Mouse (Mus musculus) 416B (cell line): ENCODE measurements around the gene Gm10320.

Experiments
- DNase-seq: peaks from one replicate; pipeline ENCODE4 v3.0.0; 2011; ENCODE audit warnings: low read depth

Gm10320 gene

GRCm38 (mm10) chr13:98491909-98492308, at the start of gene Gm10320:
TSS of gene Gm10320 (minus strand) at chr13:98492001.
- no peak for DNase-seq

DNA sequence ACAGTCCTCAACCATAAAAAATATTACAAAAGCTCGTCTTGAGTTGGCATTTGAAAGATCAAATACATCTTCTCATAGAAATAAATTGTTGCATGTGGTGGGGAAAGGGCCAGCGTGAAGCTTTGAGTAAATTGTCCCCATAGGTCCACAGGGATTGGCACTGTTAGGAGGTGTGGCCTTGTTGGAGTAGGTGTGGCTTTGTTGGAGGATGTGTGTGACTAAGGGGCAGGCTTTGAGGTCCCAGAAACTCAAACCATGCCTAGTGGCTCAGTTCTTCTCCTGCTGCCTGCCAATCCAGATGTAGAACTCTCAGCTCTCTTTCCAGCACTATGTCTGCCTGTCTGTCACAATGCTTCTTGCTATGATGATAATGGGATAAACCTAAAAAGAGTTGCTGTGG, 49.8 kb upstream of the Gm10320 start:
- no peak for DNase-seq

GRCm38 (mm10) chr13:98540206-98540605, 48.4 kb upstream of the Gm10320 start:
- DNase-seq, result no peak

DNA sequence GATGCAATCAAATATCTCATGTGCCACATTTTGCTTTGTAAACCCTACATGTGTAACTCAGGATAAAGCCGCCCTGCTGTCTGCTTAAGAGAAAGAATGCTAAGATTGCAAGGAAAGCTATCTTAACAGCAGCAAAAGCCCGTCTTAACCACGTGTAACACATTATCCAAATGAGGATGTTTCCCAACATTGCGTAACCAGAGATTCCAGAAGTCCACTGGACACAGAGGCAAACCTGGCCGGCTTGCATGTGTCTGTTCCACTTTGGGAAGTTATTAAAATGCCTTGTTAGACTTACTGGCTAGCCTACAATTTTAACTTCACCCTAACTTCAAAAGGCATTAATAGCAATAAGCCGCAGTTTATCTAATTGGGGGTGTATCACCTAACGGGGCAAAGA, 47.5 kb upstream of the Gm10320 start:
- no peak for DNase-seq

DNA sequence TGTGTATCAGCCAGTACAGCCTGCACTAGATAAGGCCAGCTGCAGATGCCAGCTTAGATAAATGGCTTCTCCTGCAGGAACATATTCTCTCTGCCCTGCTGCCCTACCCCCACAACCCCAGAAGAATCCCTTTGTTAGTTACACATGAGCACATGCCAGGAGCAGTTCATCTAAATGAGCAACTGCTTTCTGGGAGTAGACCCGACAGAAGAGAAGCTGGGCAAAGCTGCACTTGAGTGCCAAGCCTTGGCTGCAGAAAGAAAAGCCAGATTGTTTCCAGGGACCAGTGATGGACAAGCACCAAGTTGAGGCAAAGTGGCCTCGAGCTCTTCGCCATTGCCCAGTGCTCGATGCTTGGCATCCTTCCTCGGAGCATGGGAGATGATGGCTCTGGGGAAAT, 46.8 kb upstream of the Gm10320 start:
- no peak for DNase-seq

- no peak for DNase-seq
Observed at GRCm38 (mm10) chr13:98534913-98535262, 43.1 kb upstream of the Gm10320 start.

DNA sequence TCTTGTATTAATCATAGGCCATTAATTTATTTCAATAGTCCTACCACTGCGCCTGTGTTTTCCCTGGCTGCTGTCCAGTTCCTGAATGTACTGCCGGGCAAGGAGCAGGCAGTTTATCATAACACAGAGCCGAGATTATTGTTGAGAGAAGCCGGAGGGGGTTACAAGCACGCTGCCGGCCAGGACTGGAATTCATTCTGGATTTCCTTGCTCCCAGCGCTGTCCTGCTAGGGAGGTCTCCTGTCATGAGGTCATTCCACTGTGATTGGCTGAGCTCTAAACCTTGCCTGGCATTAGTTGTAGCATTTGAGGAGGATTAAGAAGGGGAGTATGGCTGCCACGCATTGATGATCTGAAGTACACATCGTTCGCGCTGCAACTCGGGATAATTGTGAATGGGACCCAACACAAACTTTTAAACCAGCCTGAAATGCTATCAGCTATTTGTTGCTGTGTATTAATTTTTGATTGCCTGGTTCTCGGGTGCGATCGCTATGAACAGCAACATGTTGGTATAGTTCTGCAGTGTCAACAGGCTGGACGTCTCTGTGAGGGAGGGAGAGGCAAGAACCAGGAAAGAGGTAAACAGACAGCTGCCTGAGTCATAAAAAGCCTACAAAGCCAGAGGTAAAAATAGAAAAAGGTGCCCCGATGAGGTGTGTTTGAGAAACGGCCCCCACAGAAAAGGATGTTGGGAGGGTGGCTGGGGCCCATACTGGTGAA, 42.5 kb upstream of the Gm10320 start:
- no peak for DNase-seq

DNA sequence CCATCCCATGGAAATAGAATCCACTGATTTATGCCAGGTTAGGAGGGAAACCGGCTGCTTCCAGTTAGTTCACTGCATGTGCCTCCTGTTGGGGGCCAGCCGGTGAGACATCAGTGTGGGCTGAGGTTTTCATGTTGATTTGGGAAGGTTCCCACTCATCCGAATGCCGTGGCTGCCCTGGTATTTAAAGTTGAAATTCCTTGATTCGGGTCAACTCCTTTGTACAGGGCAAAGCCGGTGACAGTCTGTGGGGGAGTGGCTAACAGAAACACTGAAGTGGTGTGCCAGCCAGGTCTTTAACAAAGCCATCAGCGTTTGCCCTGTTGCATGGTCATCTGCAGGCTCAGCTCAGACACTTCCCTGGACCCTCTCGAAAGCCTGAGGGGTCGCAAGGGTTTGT, 41.6 kb upstream of the Gm10320 start:
- DNase-seq, result no peak

DNA sequence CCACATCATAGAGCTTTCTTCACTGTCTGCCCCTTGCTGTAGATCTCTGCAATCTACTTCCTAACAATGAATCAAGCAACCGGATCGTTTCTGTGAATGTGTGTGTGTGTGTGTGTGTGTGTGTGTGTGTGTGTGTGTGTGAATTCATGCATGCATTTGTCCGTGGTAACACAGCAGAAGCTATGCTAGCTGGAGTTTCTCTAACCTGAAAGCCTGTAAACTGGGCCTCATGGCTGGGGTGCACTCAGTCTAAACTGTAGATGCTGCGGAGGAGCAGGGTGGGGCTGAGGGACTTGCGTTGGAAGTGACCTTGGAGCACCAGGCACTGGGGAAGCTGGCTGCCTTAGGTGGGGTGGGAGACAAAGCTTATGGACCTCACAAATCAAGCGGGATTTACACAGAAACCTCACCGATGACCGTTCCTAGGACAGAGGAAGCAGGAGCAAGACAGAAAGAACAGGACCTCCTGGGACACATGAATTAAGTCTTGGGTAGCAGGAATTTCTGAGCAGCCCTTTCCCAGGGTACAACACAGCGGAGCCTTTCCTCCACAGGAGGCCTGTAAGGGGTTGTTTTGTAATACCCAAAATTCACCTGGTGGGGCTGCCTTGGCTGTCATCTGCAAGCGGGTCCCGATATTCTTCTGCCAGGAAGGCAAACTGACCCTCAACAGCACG, 41.0 kb upstream of the Gm10320 start:
- peak; percentile 4 for DNase-seq

DNA sequence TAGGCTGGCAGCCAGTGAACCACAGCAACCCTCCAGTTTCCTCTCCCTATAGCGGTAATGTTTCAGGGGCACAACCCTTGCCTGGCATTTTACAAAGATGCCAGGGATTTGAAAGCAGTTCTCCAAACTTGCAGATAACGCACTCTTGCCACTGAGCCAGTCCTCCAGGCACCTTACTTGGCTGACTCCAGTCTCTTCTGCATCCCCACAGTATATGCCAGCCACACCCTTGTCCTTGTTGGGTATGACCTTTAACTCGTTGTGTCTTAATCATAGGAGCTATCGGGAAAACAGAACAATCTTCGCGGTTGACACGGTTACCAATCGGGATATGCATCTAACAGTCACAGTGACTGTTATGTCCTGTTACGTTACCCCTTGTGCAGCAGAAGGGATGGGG, 40.2 kb upstream of the Gm10320 start:
- DNase-seq, result no peak

DNA sequence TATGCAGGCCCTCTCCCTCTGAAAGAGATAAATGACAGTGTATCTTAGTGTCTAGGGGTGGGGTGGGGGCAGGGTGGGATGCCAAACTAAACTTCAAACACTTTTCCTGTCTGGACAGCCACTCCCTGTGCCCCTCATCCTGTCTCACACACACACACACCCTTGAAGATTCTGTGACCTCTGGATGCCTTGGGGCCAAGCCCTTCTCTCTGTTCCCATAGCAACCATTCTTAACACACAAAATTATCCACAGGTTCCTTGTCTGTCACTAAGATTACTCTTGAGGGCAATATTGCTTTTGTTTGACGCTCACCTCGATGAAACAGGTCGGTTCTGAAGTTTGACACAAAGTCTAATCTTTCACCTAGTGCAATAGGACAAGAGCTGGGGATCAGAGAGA, 39.5 kb upstream of the Gm10320 start:
- DNase-seq, result no peak

DNA sequence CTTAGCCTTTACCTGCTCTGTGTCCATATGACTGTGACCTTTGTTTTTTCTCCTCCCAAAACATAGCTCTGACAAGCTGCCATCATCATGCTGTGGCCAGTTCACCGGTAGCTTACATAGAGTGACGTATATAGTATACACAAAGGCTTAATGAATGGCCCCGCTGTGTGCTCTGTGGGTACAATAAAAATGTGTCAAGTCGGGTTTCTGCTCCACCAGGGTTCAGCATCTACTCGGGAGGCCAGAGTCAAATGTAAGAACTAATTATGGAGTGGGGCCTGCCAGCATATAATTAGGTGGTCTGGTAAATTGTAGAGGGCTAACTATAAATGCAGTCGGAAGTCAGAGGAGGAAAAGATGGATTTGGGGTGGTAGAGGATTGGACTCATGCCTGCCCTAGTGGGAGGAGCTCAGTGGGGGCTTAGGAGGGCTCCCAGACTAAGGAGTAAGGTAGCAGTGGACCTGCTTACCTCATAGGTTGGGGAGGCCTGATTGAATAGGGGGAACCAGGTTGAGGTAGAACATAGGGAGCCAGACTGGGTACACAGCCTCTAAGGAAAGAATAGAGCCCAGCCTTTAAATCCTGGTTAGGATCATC, 32.0 kb upstream of the Gm10320 start:
- no peak for DNase-seq

- DNase-seq, result no peak
Observed at GRCm38 (mm10) chr13:98518341-98518740, 26.5 kb upstream of the Gm10320 start.

- no peak for DNase-seq
Observed at GRCm38 (mm10) chr13:98517666-98518065, 25.9 kb upstream of the Gm10320 start.

GRCm38 (mm10) chr13:98516985-98517384, 25.2 kb upstream of the Gm10320 start:
- DNase-seq, result no peak

DNA sequence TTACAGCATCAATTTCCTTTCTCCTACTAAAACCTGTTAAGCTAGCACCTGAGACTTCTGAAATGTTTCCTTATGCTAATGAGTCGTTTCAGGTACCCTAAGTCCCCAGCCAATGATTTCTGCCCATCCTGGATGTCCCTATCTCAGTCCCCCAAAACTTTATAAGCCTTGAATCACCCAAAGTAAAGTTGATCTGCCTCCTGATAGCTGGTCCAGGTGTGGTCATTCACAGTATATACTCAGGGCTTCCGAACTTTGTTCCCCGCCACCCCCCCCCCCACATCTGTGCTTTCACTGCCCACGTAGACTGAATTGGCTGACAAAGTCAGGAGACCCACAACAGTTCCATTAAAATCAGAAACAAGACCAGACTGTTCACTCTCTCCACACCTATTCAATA, 20.3 kb upstream of the Gm10320 start:
- DNase-seq, result no peak

DNA sequence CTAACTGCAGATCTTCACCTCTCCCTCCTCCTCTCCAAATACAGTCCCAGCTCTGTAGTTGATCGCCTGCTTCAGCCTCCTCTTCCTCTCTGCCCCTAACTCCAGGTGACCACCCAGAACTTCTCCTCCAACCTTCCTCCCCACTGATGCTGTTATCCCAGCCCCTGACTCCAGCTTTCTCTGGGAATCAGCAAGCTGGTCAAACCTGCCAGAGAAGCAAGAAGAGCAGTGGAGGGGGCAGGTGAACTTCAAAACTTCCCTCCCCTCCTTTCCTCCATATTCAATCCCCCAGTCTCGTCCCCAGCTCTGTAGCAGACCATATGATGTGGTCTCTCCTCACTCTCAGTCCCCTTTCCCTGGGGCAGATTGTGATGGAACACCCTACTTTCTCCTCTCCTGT, 15.9 kb upstream of the Gm10320 start:
- DNase-seq, result no peak

DNA sequence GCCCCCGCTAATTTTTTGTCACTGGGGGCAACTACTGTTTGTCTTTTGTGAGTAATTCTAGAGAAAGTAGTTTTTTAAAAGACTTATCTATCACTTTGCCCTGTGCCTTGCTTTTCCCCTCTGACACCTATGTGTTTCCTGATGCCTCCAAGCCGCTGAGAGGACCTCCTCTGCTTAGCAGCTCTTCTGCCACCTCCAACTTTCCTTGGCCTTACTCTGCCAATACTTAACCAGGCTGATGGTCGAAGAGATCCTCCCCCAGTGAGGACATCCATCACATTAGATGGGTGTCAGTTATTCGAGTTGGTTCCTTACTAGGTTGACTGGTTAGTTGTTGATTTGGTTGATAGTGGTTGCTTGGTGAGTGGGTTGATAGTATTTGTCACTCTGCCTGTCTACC, 14.7 kb upstream of the Gm10320 start:
- no peak for DNase-seq

DNA sequence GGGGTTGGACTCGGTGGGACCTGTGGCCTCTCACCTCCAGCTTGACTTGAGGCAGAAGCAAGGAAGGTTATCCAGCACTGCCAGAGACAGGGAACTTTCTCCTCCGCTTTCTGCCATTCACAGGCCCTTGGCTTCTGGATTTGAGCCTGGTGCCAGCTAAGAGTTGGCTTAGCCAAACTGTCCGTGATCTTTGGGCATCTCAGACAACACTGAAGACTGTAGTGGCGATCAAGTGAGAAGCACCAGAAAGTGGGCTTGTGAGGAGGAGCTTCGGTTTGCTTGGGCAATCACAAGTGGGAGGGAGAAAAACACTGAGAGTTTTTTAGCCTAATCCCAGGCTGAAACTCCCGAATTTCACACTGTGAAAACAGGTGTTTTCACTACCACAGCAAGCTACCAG, 14.2 kb upstream of the Gm10320 start:
- DNase-seq, result no peak

- DNase-seq, result no peak
Observed at GRCm38 (mm10) chr13:98505489-98505857, 13.7 kb upstream of the Gm10320 start.

GRCm38 (mm10) chr13:98504661-98505488, 13.1 kb upstream of the Gm10320 start:
- no peak for DNase-seq

DNA sequence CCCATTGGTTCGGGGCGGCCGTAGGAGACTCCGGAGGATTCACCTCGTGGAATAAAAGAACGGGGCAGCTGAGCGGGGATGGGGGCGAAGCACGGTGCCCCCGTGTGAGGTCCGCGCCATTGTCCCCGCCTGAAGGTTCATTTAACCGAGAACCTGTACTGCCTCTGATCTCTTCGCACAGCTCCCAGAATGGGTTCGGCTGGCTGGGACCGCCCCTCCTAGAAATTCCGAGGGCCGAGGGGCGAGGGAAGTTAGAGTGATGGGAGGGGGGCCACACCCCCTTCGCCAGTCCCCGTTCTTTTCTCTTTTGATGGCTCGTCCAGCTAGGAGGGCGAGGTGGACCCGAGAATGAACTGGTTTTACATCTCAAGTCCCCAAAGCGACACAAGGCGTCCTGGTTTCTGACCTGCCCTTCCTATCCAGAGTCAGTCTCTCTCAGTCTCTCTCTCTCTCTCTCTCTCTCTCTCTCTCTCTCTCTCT, 12.4 kb upstream of the Gm10320 start:
- no peak for DNase-seq

DNA sequence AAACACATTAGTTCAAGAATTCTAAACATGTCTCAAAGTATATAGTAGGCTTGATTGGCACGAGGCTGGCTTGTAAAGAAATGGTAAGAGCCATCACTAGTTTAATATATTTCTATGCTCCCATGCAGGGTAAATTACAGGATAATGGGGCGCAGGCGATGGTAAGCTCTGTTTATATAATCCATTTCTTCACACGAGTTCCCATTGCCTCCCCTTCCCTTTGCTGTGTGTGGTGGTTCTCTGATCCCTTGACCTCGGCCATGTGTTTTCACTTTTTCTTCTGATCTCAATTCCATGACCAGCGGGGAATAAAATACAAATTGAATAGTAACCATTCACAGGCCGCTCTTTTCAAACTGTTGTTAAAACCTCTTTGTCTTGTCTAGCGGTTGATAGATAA, 11.8 kb upstream of the Gm10320 start:
- DNase-seq, result no peak
